Mouse (Mus musculus) skeletal muscle tissue, adult 2 months (tissue): ENCODE results near the gene Egfl8.
A peak's percentile ranks its signal among the peaks of the same experiment; 100 is the strongest.

Source experiments
- DNase-seq: peaks from one replicate; pipeline ENCODE4 v3.0.0-alpha.2; 2012; ENCODE audit warnings: low read depth, low spot score

Egfl8 gene

DNA sequence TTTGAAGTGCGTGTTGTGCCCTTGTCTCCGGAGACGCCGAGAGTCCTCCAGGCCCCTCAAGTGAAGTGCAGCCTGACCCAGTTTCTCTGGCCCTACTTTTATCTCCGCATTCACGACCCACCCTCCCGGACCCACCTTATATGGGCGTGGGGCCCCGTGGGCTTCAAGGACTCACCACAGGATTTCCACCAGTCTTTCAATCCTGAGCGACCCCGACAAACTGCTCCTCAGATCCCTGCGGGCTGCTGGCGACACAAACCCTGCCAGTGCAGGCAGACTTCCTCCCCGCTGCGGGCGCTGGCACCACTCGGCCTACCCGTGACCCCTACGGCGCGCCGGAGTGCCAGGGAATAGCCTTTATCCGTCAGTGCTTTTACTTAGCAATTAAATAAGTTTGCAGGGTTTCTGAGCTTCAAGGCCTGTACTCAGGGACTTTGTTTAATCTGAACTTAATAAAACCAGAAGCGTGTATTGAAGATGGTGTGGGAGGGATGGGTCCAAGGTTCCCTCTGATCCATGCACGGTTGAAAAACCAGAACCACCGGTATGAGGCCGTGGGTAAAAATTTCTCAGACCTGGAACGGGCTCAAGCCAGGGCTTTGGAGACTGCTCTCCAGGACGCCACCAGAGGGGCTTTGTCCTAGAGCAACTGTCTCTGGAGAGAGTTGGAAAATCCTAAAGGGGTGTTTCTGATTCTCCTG, 12.3 kb upstream of the Egfl8 start, which contains the start of gene Ppt2:
TSS of gene Ppt2 (minus strand) at position 568 of the 701 bp plus-strand sequence.
- DNase-seq, result no peak

DNA sequence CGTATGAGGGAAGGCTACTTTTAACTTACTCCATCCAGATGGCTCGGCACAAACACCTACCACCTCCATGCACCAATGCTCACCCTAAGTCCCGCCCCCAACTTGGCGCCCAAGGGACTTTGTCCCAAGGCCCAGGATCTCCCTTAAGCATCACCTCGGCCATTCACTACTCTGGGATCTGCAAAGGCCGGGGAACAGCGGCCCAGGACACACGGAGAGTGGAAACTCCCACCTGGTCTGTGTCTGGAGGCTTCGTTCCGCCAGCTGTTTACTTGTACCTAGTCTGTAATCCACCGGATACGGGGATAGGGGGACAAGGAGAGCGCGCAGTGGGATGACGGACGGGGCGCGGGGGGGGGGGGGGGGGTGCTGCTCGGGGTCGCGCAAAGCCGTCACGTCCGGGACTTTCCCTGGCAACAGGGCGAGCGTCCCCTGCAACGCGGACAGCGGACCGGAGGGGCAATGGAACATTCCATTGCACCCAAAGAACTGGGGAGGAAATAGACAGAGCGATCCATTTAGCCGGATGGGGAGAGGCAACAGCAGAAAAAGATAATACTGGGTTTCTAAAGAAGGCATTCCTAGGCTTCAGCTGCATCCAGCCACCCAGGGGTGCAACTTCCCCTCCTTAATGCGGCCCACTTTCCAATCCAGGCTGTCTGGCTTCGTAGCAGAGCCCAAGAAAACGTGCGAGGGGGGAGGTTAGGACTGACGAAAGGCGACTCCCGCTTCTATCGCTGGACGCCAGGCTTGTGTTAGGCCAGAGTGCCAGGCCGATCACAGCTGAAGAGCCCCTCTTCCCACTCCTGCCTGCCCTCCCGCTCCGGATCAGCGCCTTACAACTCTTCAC, 11.5 kb upstream of the Egfl8 start:
- peak; percentile 76 for DNase-seq

DNA sequence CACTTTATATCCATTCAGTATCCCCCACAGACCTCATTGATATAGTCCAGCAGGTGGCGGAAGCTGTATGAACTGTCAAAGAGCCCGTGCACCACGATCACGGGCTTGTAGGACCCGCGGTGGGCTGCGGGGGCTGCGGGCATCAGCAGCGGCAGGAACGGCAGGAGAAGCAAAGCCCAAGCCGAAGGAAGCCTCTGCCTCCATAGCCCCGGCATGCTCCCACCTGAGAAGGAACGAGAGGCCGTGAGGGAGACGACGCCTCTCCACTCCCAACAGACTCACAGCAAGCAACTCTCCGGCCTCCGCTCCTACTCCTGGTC, 11.0 kb upstream of the Egfl8 start:
- no peak for DNase-seq

DNA sequence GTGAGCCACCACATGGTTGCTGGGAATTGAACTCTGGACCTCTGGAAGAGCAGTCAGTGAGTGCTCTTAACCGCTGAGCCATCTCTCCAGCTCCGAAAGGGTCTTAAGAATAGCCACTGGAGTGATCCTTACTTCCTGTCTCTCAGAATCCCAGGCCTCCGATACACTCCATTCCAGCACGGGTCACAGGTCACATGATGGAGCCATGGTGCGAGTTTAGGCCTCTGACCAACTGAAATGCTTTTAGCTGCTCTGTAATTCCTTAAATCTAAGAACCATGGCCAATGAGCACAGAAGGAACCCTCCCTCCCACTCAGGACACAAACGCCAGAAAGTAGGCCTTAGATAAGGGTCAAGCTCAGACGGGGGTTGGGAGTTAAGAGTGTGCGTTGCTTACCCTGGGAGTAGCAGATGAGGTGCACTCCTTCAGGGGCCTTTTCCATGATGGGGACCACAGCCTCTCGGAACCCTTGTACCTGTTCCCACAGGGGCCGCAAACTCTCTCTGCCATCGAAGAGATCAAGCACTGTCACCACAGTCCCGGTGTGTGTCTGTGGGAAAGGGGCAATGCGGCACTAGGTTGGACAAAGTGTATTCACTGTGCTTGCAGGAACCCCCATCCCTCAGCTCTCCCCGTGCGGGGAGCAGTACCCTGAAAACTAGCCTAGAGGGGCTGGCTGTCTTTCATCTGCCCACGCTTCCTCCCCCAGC, 10.4 kb upstream of the Egfl8 start:
- no peak for DNase-seq

DNA sequence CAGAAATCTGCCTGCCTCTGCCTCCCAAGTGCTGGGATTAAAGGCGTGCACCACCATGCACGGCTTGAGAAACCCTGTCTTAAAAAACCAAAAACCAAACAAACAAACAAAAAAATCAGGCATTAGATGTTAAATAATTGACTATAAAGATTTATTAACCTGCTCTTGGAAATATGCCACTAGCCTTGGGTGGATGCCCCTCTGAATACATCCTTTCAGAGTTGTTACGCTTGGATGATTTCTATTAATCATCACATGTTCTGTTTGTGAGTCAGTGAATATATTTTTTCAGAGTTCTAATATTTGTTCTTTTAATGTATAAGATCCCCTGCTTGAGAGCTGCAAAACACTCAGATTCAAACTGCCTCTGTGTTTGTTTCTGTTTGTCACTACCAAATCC, 9.2 kb upstream of the Egfl8 start:
- DNase-seq, result no peak

DNA sequence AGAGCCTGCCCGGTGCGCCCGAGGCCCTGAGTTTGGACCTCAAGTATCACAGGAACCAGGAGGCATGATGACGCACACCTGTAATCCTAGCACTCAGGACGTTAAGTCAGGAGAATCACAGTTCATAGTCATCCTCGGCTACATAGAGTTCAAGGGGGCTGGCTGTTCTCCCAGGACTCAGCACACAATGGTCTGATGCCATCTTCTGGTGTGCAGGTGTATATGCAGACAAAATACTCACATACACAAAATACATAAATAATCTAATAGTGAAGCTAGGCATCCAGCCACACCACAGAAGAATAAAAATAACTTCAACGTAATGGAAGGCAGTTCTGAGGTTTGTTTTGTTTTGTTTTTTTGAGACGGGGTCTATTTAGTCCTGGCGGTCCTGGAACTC, 7.4 kb upstream of the Egfl8 start:
- no peak for DNase-seq

DNA sequence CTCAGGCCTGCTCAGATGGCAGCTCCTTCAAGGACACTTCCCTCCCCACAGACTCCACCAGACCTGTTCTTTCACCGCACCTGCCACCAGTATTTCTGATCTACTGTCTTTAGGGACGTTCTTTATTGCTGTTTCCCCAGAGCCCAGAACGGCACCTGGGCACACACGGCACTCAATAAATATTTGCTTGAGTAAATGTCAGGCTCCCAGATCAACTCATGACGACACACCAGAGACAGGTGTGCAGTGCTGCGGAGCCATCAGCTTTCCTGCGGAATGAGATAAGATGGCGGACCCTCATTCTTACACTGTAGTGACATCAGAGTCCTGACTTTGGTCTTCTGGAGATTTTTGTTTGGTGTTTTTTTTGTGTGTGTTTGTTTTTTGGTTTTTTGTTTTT, 5.2 kb upstream of the Egfl8 start:
- DNase-seq, result no peak

DNA sequence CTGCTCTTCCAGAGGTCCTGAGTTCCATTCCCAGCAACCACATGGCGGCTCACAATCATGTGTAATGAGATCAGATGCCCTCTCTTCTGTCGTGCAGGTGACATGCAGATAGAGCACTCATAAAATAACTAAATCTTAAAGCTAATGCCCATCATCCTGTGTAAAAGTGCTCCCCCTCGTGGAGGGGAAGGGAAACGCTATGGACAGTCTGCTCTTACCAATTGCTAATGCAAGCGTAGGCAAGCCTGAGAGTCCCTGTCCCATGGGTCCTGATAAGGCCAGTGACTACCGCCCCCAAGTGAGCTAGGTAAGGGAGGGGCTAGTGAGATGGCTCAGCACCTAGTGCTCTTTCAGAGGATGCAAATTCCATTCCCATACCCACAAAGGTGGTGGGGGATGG, 3.2 kb upstream of the Egfl8 start:
- no peak for DNase-seq

DNA sequence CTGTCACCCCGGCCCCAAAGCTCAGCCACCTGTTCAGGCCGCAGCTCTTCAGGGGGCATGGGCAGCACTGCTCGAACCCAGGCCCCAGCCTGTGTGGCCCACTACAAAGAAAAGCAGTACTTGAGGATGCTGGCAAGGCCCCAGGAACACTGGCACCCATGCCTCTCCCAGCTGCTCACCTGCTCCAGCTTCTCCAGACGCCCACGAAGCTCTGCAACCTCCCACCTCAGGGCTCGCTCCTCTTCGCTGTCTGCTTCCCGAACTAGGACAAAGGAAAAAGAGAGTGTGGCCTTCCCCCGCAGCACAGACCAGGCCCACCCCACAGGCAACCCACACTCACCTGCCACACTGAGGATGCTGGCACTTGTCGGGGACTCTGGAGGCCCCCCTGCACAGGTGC, 1.9 kb downstream of the Egfl8 start:
- DNase-seq, result no peak

DNA sequence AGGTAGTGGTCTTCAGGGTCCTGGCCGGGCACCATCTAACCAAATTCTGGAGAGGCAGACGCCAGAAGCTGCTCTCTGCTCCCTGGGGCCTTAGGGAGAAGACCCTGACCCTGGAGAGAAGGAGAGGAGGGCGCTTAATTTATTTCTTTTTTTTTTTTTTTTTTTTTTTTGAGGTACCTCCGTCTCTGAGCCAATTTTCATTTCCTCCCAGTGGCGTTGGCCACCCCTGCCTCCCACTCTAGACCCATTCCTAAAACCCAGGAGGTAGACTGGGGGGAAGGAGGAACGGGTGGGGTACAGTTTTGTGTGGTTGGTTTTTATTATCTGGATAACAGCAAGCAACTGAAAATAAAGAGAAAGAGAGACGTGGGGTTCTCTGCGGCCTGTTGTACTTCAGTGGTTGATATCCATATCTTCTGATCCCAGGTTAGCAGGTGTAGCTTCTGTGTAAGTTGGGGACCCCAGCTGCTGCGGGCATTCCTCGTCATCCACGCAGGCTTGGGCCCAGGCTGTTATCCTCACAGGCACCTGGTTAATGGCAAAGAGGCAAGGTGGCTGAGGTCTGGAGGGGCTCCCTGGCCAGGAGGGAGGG, 2.6 kb downstream of the Egfl8 start:
- DNase-seq, result no peak

DNA sequence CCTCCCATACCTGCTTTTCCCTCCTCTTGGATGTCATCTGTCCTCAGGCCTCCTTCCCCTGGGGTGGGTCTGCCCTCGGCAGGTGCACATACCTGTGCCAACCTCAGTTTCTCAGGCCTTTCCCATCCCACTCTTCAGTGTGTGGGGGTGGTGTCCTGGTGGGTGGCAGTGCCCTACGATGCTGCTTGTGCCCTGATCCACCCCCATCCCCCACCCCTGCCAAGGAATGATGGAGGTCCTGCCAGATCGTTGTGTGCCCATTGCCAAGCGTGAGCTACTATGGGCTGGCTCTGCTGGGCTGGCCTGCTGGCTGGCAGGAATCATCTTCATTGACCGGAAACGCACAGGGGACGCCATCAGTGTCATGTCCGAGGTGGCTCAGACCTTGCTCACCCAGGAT, 4.7 kb downstream of the Egfl8 start:
- DNase-seq, result no peak

DNA sequence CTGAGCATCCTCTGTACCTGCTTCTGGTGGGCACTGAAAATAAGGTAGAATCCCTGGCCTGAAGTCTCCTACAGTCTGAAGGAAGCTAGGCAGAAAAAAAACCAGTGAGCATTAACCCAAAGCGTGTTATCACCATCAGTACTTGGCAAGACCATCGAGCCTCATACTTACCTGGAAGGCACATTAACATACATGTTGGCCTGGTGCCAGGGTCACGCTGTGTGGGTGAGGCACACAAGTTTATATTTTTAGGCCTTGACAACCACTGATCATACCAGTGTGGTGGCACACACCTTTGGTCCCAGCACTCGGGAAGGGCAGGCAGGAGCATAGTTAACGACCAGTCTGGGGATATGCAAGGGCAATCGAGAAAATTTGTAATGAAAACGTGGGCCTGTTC, 7.8 kb downstream of the Egfl8 start:
- DNase-seq, result no peak

DNA sequence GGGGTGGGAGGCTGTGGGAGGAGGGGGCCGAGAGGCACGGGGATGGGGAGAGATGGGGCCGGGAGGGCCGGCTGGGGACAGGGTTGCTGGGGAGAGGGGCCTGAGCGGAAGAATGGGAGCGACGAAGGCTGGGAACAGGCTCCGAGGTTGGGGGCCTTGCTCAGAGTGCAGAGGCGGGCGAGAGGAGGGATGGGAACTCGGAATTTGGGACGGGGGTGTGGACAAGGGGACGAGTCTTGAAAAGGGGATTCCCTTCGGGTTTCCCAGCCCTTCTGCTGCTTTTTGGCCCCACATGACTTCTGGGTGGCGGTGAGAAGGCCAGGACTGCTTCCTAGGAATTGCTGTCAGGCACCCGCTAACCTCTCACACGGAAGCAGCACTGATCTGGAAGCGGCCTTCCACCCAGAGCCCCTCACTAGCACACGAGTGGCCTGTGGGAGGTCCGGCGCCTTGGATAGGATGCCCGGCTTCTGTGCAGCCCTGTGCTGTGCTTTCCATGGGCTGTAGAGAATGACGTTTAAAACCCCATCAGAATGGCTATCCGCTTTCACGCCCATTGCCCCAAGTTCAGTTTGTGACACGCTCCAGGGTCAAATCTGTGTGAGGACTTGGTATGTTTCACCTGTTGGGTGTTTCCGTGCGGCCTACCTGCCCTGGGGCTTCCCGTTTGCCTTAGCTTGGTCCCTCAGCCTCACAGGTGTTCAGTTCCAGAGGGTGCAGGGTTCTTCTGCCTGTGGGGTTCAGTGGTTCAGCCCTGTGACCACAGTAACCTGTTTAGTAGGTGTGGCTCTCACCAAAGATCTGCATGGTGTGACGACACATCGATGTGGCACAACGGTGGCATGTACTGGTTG, 9.4 kb downstream of the Egfl8 start:
- no peak for DNase-seq

DNA sequence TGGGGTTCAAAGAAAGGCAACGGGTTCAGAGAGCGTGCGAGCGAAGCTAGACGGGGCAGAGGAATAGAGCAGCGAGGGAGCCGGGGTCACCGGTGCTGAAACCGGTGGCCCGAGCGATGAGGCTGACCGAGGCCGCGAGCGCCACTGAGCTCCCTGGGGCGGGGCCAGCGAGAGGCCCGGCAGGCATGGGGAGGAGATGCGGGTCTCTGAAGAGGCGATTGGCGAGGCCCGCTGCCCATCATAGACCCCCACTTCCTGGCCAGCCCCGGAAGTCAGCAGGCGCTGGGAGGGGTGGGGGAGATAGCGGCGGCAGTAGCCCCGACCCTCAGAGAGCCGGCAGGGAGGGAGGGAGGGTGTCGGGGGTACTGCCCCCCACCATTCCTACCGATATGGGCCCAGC, 10.2 kb downstream of the Egfl8 start:
- DNase-seq, result peak; percentile 95

DNA sequence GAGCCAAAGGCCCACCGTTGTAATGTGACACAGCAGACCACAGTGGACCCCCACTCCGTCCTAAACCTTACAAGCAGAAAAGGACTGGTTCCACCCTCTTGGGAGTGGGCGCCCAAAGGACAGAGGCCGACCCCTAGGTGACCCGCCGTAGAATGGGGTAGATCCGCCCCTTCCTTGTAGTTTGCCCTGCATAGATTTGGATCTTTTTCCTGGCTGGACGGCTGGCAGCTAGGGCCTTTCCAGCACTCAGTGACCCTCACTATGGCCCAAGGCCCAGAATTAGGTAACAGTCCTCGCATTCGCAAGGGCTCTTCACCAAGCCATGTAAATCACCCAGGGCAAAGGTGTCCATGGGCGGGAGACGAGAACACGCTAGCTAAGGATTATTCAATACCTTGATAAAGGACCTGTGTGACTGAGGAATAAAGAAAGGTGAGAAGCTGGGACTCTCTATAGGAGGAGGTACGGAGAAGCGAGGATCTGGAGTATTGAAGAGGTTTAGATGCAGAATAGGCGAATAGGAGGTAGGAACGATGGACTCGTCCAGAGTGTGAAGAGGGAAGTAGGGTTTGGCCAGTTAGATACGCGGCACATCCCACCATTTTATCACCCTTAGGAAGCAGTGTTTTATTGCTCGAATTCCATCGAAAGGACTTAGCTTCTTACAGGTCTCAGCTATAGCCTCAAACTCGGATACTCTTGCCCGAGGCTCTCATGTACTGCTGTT, 11.1 kb downstream of the Egfl8 start:
- DNase-seq, result peak; percentile 85

DNA sequence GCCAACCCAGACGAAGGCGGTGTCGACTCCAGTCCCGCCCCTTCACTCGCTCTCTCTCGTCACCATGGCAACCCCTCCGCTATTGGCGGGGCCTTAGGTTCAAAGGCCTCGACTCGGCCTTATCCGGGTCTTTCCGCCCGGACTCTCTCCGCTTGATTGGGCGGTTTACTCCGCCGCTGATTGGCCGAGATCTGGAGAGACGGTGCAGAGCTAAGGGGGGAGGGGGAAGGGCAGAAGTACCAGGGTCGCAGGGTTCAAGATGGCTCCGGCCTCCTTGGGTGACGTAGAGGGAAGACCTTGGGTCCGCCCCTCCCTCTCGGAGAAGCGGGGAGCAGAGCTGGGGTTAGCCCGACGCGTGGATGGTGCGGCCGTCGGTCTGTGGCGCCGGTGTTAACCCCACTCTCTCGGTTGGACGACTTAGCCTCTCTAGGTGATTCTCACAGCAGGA, 11.7 kb downstream of the Egfl8 start, which contains the start of gene Agpat1:
TSS of gene Agpat1 (plus strand) at position 202 of the 448 bp plus-strand sequence.
- peak; percentile 100 for DNase-seq

DNA sequence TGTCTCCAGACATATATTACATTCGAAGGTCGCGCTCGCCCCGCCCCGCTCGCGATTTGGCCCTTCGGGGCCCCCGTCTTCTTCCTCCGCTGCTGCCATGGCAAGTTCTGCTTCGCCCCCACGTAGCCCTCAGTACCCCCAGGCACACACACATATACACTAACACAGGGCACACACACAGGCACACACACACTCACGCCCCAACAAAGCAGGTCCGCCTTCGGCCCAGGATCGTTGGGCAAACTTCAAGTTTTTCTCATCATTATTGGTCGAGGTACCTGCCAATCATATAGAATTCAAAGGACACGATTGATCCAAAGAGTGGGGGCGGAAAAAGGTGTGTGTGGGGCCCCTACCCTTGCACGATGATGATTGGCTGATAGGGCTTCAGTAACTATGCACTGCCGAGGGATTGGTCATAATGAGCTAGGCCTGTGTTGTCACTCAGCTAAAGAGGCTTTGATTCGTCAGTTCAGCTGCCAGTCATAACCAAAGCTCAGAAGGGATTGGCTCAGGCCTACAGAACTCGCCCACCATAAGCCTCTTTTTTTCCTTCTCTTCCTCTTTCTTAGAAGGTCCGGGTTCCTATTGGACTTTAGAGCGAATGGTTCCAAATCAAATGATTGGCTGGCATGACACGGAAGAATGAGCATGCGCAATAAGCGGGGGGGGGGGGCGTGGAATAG, 12.3 kb downstream of the Egfl8 start, which contains the start of gene Rnf5:
TSS of gene Rnf5 (minus strand) at position 316 of the 686 bp plus-strand sequence.
- DNase-seq, result peak; percentile 100

DNA sequence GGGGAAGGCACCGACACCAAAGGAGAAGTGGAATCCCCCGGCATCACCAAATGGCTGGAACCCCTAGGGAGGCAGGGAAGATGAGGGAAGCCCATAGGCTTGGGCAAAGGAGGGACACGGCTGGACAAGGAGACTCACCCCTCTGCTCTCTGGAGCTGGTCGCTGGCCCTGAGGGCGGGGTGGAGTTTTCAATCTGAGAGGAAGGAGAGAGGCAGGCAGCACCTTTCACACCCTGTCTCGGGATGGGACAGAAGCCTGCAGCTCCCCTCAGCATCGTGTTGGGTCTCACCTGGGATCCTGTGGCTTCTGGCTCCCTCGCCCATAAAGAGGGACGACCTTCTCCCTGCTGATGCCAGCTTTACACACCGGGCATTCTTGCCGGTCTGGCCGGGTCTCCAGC, 14.0 kb downstream of the Egfl8 start:
- no peak for DNase-seq

DNA sequence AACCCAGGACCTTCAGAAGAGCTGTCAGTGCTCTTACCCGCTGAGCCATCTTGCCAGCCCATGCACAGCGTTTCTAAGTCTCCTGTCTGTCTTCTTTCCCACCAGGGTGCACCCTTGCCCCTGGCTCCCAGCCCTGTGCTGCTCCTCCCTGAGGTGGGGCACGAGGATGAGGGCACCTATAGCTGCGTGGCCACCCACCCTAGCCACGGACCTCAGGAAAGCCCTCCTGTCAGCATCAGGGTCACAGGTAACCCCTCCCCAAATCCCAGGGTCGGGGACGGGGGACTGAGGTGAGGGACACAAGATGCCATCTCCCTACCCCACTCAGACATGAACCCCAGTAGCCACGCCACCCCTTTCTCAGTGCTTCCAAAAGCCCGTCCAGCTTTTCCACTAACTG, 15.9 kb downstream of the Egfl8 start:
- DNase-seq, result no peak
